Mouse (Mus musculus): ENCODE results near the gene Stat6. TPM values are rescaled to one million over a fixed set of nuclear protein-coding genes. Genes with fewer than 3 reads are reported as not detected.

Stat6 gene
- total RNA-seq, 2 experiments from 2014 or later, result 9.0 to 12.7 TPM

DNA sequence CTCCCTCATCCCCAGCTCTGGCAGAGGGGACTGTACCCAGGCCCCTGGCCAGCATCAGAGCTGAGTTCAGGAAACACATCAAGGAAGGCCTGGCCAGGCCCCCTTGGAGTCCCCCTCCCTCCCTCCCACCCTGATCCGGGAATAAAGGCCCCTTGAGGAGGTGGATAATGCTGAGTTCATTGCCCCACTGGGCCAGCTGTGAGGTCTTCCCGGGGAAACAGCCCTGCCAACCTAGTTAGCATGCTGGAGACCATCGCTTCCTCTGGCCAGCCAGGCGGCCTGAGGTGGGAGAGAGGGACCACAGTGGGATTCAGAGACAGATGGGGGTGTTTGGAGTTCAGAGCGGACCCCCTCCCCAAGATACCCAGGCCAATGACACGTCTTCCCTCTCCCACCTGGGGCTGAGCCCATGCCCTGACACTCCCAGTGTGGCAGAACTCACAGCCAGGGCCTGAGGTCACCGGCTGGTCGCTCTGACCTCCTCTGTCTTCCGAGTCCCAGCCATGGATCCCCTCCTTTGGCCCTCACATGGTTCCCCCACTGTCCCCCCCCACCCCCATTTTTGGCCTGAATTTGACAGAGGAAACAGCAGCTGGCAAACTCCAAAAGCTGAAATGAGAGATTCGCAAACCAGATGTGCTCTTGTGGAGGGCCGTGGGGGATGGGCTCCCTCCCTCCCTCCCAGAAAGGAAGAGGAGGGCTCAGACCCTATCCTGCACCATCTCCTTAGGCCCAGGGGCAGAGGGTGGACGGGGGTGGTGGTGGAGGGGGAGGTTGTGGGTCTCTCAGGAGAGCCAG, 28.4 kb upstream of the Stat6 start:
- intact Hi-C loops (cut with DNase I), result loop anchor here (2.0 kb wide), 1 partner anchor 14 kb away; no protein-coding TSS in a partner anchor
- no peak for DNase-seq (ENCODE audit: low spot score in 2 of 2)

DNA sequence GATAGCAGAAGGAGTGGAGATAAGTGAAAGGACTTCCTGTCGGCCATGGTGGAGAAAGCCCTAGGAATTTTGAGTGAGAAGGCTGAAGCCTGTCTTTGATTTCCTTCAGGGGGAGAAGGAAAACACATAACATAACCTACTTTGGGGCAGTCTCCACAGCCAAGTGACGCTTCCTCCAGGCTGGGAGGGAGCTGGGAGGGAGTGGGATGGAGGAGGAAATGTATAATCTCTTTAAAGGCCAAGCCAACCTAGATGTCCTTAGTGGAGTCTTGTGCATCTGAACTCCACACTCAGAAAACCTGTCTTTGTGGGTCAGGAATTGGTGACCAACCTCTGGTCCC, 27.8 kb upstream of the Stat6 start:
- intact Hi-C loops (cut with DNase I), result loop anchor here (2.0 kb wide), 1 partner anchor 14 kb away; no protein-coding TSS in a partner anchor
- DNase-seq (ENCODE audit: low spot score in 2 of 2), result no peak

DNA sequence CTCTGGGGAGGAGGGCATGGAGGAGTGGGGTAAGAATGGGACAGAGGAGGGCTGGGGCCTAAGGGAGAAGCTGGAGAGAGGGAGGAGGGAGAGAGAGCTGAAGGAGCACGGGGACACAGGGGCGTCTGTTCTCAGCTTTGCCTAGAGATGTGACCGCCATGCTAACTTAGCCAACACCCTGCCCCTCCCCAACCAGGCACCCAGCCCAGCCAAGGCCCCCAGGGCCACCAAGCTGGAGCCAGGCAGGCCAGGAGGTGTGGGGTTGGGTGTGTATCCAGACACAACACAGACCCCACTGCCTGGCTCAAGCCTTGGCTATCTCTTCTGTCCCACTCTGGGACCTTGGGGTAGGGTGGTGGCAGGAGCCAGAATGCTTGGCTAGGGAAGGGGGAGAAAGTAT, 27.2 kb upstream of the Stat6 start:
- DNase-seq (ENCODE audit: low spot score in 2 of 2), result no peak
- intact Hi-C loops (cut with DNase I), result loop anchor here (2.0 kb wide), 1 partner anchor 15 kb away; no protein-coding TSS in a partner anchor

DNA sequence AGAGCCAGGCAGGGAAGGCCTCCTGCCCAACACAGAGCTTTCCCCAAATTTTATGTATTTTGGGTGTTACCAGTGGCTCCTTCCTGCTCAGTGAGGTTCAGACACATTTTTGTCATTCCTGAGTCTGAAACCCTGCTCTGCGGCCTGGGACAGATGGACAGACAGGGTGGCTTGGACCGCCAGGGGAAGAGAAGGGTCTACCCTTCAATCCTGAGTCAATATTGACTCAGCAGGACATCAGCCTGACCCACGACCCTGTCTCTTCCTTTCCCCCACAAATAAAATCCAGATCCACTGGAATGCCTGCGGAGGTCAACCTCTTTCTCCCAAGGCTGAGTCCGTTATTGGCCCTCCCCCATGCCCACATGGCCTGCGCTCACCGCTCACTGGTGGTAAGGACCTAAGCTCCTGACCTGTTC, 26.5 kb upstream of the Stat6 start:
- no peak for DNase-seq (ENCODE audit: low spot score in 2 of 2)
- intact Hi-C loops (cut with DNase I), result no loop called here

DNA sequence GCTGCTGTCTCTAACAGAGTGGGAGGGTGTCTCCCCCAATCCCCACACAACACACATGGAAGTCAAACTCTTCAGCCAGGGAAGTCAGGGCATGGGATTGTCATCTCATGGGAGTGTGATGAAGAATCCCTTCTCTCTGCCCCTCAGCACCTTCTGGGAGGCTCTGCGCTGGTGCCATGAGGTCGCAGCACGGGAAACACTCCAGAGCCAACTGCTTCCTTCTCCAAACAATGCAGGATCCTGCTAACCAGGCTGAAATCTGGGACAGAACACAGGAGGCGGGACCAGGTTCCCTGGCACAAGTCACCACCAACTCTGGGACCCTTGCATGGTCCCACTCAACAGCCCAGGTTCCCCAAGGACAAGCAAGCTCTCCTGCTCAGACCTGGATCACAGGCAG, 25.5 kb upstream of the Stat6 start:
- intact Hi-C loops (cut with DNase I), result no loop called here
- DNase-seq (ENCODE audit: low spot score in 2 of 2), result no peak

DNA sequence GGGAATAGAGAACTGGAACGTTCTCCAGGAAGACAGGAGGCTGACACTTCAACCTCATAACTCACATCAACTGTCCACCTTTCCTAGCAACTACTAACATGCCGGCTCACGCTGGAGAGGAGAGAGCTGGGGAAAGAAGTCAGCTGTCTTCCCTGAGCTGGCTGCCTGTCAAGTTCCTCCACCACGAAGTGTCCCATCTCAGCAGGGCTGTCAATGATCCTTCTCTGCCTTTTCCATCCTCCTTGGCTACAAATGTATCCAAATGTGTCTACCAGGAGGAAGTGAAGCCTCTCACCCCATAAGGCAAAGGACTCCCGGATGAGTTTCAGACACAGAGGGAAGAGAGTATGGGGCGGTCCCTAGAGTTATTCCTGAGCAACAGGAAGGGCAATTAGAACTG, 24.6 kb upstream of the Stat6 start:
- intact Hi-C loops (cut with DNase I), result no loop called here
- no peak for DNase-seq (ENCODE audit: low spot score in 2 of 2)

DNA sequence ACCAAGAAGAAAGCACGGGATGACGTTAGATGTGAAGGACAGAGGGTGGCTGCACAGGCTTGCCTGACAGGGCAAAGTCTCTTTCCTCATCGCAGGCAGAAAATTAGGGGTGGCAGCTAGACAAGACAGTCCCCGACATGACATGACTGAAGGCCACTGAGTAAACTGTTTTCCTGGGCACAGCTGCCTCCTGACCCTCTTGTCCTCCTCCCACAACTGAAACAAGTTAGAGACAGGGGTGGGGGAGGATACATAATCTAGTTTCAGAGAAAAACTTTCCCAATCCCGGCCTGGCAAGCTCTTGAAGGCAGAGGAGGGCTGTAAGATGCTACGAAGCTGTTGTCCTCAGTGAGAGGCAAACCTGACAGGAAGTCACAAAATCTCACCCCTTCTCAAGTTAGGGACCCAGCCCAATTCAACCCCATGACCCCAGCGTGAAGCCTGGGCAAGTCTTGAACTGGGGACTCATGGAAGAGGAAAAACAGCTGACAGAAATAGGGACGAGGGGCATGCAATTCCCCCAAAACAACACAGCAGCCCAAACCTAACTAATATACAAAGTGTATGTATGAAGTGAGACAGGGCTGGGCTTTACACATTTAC, 23.6 kb upstream of the Stat6 start:
- intact Hi-C loops (cut with DNase I), result no loop called here
- peak in 1 of 2 experiments; percentile 8 for DNase-seq (ENCODE audit: low spot score in 2 of 2)

DNA sequence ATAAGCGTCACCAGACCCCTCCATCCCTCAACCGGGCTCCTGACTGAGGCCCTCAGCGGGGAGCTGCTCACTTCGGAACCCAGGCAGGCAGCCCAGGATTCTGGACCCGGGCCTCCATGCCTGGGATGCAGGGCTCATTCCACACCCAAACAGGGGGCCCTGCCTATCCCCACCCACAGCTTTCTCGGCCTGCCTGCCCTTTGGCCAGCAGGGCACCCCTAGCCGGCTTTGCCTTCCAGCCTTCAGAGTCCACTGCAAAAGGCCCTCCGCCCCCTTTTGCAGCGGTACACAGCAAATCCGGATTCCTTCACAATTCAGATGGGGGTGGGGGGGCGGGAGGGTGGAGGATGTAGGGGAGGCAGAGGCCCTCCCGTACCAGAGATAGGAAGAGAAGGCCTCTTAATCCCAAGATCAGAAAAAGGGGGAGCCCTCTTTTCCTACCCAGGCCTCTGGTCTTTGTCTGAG, 22.8 kb upstream of the Stat6 start:
- DNase-seq (ENCODE audit: low spot score in 2 of 2), result peak in 1 of 2 experiments; percentile 48
- intact Hi-C loops (cut with DNase I), result loop anchor here (5.0 kb wide), 1 partner anchor 47 kb away; the partner anchor contains the start of genes Nab2 and Nemp1

DNA sequence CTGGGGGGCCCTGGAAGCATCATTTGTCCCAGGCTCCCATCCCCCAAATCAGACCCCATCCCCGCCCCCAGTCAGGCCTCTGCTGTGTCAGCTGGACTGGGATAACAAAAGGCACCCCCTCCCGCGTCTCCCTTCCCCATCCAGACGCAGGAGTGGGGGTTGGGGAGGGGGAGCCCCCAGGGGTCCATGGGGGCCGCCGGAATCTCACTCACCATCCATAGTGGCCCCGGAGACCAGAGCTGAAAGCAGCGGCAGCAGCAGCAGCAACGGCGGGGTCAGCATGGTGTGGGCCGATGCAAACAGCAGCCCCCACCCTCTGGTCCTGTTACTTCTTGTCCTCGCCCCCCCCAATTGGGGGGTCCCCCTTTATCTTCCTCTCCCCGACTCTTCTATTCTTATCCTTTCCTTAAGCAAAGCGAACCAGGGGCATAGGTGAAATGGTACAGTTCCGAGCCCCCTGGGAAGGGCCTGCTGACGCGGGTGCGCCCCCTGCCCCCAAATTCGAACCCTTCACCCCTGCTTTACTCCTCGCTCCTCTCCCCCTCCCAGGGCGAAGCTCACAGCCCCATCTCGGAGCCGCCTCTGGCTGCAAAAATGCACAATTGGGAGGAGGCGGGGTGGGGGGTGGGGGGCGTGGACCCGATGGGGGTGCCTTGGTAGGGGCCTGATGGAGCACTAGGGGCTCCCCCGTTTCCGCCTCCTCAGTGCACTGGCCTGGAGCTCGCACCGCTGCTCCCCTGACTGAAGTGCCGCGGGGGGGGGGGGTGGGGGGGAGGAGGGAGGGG, 22.2 kb upstream of the Stat6 start, which contains the start of gene Lrp1:
Gene Lrp1 (minus strand): TSS at position 743 of the 785 bp plus-strand sequence.
- intact Hi-C loops (cut with DNase I), result loop anchor here (5.0 kb wide), 1 partner anchor 47 kb away; the partner anchor contains the start of genes Nab2 and Nemp1
- peak in 1 of 2 experiments; percentile 47 for DNase-seq (ENCODE audit: low spot score in 2 of 2)

DNA sequence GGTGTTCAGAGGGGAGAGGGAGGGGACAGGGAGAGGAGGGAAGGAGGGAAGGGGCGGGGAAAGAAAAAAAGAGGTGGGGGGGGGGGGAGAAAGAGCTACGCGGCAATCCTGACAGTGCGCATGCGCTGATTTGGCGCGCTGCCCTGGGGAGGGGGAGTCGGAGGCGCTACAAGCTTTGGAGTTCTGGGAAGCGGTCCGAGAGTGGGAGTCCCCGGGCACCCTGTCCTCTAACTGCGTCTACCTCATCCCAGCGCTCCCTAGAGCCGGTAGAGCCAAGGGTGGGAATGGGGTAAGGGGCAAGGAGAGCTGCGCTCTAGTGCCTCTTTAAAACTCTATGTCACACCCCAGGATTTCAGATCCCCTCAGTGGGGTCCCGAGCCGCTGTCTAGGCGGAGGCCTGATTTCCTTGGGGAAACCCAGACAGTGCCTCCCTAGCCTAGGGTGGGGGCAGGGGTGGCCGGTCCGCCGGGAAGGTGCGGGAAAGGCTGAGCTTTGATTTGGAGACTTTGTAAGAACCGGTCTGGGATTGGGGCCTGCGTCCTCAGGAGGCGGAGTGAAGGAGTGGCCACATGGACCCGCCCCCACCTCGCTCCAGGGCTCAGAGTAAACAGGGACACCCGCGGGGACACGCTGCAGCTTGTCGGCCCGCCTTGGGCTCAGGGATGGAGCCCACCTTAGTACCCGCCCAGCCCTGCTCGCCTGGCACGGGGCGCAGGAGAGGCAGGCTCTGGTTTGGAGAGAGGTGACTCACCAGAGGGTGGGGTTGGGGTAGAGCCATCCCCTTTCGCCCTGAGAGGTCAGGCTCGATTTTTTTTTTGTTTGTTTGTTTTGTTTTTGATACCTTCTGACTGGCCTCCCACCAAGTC, 21.4 kb upstream of the Stat6 start:
- peak; percentile 89 for DNase-seq (ENCODE audit: low spot score in 2 of 2)
- intact Hi-C loops (cut with DNase I), result loop anchor here (5.0 kb wide), 1 partner anchor 46 kb away; the partner anchor contains the start of genes Nab2 and Nemp1

DNA sequence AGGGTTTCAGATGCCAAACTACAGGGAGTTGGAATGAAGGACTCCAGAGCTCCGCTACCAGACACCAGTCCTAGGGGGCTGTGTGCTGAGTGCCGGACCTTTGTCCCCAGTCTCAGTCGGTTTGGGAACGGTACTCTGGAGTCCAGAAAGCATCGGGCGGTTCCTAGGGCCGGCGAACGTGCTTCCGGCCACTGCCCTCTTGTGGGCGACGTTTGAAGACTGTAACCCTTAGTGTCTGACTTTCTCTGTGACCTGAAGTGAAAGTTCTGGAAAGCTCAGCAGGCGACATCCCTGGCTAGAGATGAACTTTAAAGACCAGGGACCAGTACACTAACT, 20.8 kb upstream of the Stat6 start:
- intact Hi-C loops (cut with DNase I), result loop anchor here (5.0 kb wide), 1 partner anchor 45 kb away; the partner anchor contains the start of genes Nab2 and Nemp1
- DNase-seq (ENCODE audit: low spot score in 2 of 2), result peak in 1 of 2 experiments; percentile 45

DNA sequence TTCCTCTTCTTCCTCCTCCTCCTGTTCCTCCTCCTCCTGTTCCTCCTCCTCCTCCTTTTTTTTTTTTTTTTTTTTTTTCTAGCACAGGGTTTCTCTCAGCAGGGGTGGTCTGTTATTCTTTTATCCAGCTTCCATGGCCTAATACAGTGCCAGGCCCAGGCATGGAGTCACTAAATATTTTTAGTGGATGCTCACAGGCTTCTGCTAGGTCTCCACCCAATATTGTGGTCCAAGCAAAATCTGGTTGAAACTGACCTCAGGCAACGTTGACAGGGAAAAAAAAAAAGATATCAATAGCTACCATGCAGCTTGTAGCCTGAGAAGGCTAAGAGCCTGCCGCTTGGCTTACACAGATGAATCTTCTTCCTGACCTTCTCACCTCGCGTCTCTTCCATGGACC, 20.1 kb upstream of the Stat6 start:
- intact Hi-C loops (cut with DNase I), result loop anchor here (5.0 kb wide), 1 partner anchor 45 kb away; the partner anchor contains the start of genes Nab2 and Nemp1
- no peak for DNase-seq (ENCODE audit: low spot score in 2 of 2)

DNA sequence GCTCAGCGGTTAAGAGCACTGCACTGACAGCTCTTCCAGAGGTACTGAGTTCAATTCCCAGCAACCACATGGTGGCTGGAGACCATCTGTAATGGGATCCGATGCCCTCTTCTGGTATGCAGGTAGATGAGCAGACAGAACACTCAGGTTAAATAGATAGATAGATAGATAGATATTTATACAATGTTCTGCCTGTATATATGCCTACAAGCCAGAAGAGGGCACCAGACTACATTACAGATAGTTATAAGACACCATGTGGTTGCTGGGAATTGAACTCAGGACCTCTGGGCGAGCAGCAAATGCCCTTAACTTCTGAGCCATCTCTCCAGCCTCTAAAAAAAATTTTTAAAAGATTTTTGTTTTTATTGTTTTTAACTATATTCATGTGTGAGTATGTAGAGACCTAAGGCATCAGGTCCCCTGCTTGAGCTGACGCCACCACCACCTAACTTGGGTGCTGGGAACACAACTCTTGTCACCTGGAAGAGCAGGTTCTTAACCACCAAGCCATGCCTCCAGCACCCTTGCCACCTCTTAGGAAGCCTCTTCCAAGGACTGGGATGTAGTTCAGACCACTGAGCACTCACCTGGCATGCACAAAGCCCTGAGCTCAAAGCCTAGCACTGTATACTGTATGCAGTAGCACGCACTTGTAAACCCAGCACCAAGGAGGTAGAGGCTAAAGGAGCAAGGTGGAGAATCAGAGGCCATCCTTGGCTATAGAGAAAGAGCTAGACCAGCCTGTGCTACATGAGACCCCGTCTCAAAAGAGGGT, 19.2 kb upstream of the Stat6 start:
- intact Hi-C loops (cut with DNase I), result loop anchor here (5.0 kb wide), 1 partner anchor 44 kb away; the partner anchor contains the start of genes Nab2 and Nemp1
- DNase-seq (ENCODE audit: low spot score in 2 of 2), result no peak

DNA sequence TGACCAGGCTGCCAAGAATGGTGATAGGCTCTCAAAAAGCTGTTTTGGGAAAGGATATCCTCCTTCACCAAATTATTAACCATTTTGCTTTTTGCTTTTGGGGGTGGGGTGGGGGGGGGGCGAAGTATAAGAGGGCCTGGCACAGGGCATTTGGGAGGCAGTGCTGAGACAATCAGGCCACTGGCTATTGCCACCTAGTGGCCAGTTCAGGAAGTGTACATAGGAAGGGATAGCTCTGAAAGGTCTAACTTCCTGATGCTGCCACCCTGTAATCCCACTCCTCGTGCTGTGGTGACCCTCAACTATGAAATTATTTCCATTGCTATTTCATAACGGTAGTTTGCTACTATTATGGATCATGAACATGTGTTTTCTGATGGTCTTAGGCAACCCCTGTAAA, 16.4 kb upstream of the Stat6 start:
- intact Hi-C loops (cut with DNase I), result loop anchor here (2.0 kb wide), 1 partner anchor 58 kb away; no protein-coding TSS in a partner anchor
- peak in 1 of 2 experiments; percentile 13 for DNase-seq (ENCODE audit: low spot score in 2 of 2)

DNA sequence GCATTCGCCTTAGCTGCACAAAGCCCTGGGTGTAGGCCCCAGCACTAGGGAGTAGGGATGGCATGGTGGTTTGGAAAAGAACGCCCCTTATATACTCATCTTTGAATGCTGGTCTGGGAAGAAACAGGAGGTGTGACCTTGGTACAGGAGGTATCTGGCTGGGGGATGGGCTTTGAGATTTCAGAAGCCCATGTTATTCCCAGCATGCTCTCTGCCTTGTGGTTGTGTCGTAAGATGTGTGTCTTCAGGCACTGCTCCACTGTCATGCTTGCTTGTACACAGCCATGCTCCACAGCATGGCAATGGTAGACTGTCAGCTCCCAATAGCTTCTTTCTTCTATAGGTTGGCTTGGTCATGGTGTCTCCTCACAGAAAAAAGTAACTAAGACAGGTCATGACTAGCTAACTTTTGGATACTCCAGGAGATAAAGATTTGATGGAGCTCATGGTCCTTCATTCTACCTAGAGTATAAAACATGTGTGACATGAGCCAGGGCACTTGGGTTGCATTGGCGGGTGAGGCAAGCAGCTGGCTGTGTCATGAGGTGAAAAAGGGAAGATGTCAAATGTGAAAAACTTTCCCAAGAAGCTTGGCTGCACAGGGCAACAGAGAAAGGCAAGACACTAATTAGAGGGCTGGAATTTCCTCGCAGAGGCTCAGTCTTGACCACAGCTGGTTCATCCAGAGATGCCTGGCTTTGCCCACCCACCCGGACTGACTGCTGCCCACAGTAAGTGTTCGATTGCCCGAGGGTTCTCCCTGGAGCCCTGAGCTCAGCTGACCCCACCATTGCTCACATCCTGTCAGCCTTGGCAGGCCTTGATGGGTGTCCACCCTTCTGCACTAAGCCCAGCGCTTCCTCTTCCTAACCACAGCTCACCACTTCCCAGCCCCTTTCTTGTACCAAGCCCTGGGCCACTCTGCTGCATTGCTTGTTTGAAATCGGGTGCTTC, 11.2 kb upstream of the Stat6 start:
- no peak for DNase-seq (ENCODE audit: low spot score in 2 of 2)
- intact Hi-C loops (cut with DNase I), result no loop called here

DNA sequence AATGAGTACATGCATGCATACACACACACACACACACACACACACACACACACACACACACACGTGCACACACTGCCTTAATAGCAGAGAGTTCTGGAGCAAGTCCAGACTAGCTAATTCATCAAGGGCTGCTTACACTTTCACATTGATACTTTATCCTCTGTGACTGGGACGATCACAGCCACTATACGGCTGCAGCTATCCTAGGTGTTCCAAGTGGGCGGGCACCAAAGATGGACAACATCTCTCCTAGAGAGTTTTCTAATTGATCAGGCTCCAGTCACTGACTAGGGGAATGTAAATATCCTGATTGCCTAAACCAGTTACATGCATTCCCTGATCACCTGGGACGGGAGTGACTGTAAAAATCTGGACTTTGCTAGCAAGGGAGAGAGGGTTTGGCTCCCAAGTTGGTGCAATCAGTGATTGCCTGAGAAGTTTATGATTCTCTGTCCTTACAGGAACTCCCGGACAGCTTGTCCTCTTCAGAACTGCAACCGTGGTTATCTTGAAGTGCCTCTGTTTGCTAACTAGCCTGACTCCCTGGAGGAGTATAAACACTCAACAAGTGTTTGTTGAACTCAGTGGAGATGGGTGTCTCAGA, 10.0 kb upstream of the Stat6 start:
- intact Hi-C loops (cut with DNase I), result no loop called here
- no peak for DNase-seq (ENCODE audit: low spot score in 2 of 2)

All from left cerebral cortex, postnatal 36 days (tissue).